Mouse (Mus musculus) forebrain, embryonic 15.5 days (tissue): ENCODE measurements at regions not wholly inside any gene's neighbourhood (a gene's known extent, or its start where the extent isn't known, plus 50 kb on each side); places are given as distances from the start of the nearest gene placed in this dataset.

Source experiments
- ATAC-seq: fragments of 200-750 bp; cut with Nextera tagmentation; replicated peaks from 2 replicates; pipeline ENCODE4 v1.8.0; 2017; ENCODE audit warnings: mild to moderate bottlenecking, moderate TSS enrichment, moderate library complexity
- H3K27ac ChIP-seq: fragments of 300-500 bp; sonication (generic); replicated peaks from 2 replicates; pipeline ENCODE4 v1.5.1; 2015; ENCODE audit warnings: mild to moderate bottlenecking, inconsistent platforms
- H3K27me3 ChIP-seq: fragments of 300-500 bp; sonication (generic); 2 replicates; pipeline ENCODE4 v1.6.1; 2015; ENCODE audit warnings: inconsistent platforms
- H3K36me3 ChIP-seq: fragments of 300-500 bp; sonication (generic); 2 replicates; pipeline ENCODE4 v1.6.1; 2015; ENCODE audit warnings: mild to moderate bottlenecking, inconsistent platforms
- H3K4me1 ChIP-seq: fragments of 300-500 bp; sonication (generic); 2 replicates; pipeline ENCODE4 v1.6.1; 2015; ENCODE audit warnings: inconsistent platforms
- H3K4me2 ChIP-seq: fragments of 300-500 bp; sonication (generic); replicated peaks from 2 replicates; pipeline ENCODE4 v1.6.1; 2015; ENCODE audit warnings: mild to moderate bottlenecking, inconsistent platforms
- H3K4me3 ChIP-seq: fragments of 300-500 bp; sonication (generic); 2 replicates; pipeline ENCODE4 v1.5.1; 2015; ENCODE audit warnings: mild to moderate bottlenecking, inconsistent platforms
- H3K9ac ChIP-seq: fragments of 300-500 bp; sonication (generic); replicated peaks from 2 replicates; pipeline ENCODE4 v1.6.1; 2015; ENCODE audit warnings: mild to moderate bottlenecking, inconsistent platforms
- H3K9me3 ChIP-seq: fragments of 300-500 bp; sonication (generic); 2 replicates; pipeline ENCODE4 v1.6.1; 2016; ENCODE audit warnings: inconsistent platforms
- WGBS: fragments of 180-500 bp; shearing (Covaris S2); methylation state at CpG from one replicate; pipeline ENCODE4 v1.1.7; 2015; ENCODE audit warnings: mixed read lengths; 5-methylcytosine and 5-hydroxymethylcytosine counted together

- Histone ChIP-seq H3K27ac (no peak overlapping the region), H3K27me3 (no peaks in the 10 kb centered on the region), H3K36me3 (no peaks in the 10 kb centered on the region), H3K4me2 (no peak overlapping the region), H3K9ac (no peak overlapping the region), H3K4me3 (no peak overlapping the region), H3K9me3 (no peaks in the 10 kb centered on the region), H3K4me1 (no peaks in the 10 kb centered on the region)
- 25% methylated on average over 4 of the region's 4 CpGs for WGBS
- no peak for ATAC-seq
Measured at GRCm38 (mm10) chr6:7120136-7120535, 164.3 kb downstream of the Sdhaf3 start.

GRCm38 (mm10) chr6:7133042-7133441 lies 177.2 kb downstream of the Sdhaf3 start:
- Histone ChIP-seq H3K9me3 (no peaks in the 10 kb centered on the region), H3K9ac (no peak overlapping the region), H3K27me3 (no peaks in the 10 kb centered on the region), H3K36me3 (no peaks in the 10 kb centered on the region), H3K4me2 (no peak overlapping the region), H3K4me1 (no peaks in the 10 kb centered on the region), H3K4me3 (no peak overlapping the region), H3K27ac (no peak overlapping the region)
- 98% methylated on average over 11 of the region's 11 CpGs for WGBS
- ATAC-seq = no peak

GRCm38 (mm10) chr6:7134062-7134461 lies 178.3 kb downstream of the Sdhaf3 start:
- H3K27ac ChIP-seq = no peak overlapping the region
- H3K4me3 ChIP-seq = no peak overlapping the region
- H3K9ac ChIP-seq = no peak overlapping the region
- H3K9me3 ChIP-seq = no peaks in the 10 kb centered on the region
- 87% methylated on average over 4 of the region's 4 CpGs for WGBS
- no peaks in the 10 kb centered on the region for H3K36me3 ChIP-seq
- no peak for ATAC-seq
- no peaks in the 10 kb centered on the region for H3K27me3 ChIP-seq
- H3K4me1 ChIP-seq = no peaks in the 10 kb centered on the region
- H3K4me2 ChIP-seq = no peak overlapping the region

DNA sequence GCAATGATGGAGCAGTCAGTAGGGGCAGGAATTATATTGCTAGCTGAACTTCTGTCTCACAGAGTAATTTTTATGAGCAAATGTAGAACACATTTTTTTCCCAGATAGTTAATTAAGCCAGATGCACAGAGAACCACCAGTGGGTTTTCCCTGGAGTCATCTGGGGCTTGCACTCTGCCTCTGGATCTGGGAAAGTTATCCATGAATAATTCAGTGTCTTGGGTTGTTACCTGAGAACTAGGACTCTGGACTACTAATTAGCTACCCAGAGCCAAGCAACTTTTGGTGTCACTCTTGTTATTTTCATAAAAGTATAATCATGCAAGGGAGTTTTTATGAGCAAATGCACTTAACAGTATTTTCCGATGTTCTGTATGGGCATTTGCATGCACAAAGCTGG lies 179.1 kb downstream of the Sdhaf3 start:
- Histone ChIP-seq H3K4me2 (no peak overlapping the region), H3K36me3 (no peaks in the 10 kb centered on the region), H3K4me3 (no peak overlapping the region), H3K9ac (no peak overlapping the region), H3K27me3 (no peaks in the 10 kb centered on the region), H3K27ac (no peak overlapping the region), H3K9me3 (no peaks in the 10 kb centered on the region), H3K4me1 (no peaks in the 10 kb centered on the region)
- WGBS = 96% methylated on average over 1 of the region's 1 CpGs
- ATAC-seq = no peak

DNA sequence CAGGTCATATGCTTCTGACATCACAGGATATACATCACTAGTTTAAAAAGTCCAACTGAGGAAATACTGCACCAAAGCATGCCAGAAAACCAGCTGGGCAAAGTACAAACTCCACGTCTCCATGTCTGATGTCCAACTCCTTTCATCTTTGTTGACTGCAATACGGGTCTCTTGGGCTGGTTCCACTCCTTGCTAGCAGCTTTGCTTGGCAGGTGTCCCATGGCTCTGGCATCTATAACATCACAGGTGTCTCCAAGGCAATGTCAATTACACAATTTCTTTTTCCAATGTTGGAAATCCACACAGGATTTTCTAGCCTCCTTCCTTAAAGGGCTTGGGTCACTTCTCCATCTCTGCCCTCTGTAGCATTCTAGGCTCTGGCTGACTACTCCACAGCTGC lies 225.9 kb downstream of the Sdhaf3 start:
- Histone ChIP-seq H3K9ac (no peak overlapping the region), H3K4me3 (no peak overlapping the region), H3K4me1 (no peaks in the 10 kb centered on the region), H3K9me3 (no peaks in the 10 kb centered on the region), H3K27me3 (no peaks in the 10 kb centered on the region), H3K36me3 (no peaks in the 10 kb centered on the region), H3K4me2 (no peak overlapping the region), H3K27ac (no peak overlapping the region)
- ATAC-seq = no peak
- WGBS = 76% methylated on average over 2 of the region's 2 CpGs

DNA sequence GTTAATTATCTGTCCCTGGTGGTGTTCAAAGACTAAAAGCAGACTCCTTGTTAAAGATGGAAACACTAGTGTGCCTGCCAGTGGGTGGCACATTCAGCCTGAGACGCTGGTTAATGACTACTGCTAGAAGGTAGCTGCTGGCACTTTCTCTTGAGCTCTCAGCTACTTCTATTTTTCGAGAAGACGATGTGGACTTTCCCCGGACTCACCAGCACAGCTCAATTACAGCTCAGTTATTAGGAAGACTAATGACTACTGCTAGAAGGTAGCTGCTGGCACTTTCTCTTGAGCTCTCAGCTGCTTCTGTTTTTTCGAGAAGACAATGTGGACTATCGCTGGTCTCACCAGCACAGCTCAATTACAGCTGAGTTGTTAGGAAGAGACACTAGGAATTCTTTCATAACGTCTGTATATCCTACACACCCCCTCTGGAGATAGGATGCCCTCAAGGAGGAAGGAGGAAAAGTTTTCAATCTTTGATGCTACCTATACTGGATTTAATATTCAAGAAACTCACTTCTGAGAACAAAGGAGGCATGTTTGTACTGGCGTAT lies 243.3 kb downstream of the Sdhaf3 start:
- no peak for ATAC-seq
- Histone ChIP-seq H3K36me3 (no peaks in the 10 kb centered on the region), H3K27ac (no peak overlapping the region), H3K9me3 (no peaks in the 10 kb centered on the region), H3K4me3 (no peak overlapping the region), H3K9ac (no peak overlapping the region), H3K4me1 (no peaks in the 10 kb centered on the region), H3K4me2 (no peak overlapping the region), H3K27me3 (no peaks in the 10 kb centered on the region)
- WGBS = 37% methylated on average over 8 of the region's 8 CpGs

GRCm38 (mm10) chr6:7215880-7216279 lies 260.1 kb downstream of the Sdhaf3 start:
- Histone ChIP-seq H3K4me2 (no peak overlapping the region), H3K4me3 (no peak overlapping the region), H3K27me3 (no peaks in the 10 kb centered on the region), H3K9ac (no peak overlapping the region), H3K36me3 (no peaks in the 10 kb centered on the region), H3K4me1 (no peaks in the 10 kb centered on the region), H3K9me3 (no peaks in the 10 kb centered on the region), H3K27ac (no peak overlapping the region)
- whole genome bisulfite sequencing = 53% methylated on average over 4 of the region's 4 CpGs
- peak; percentile 38; the same call in 1 of the 2 replicates for ATAC-seq

GRCm38 (mm10) chr6:7252286-7252685 lies 296.5 kb downstream of the Sdhaf3 start:
- H3K9me3 ChIP-seq = no peaks in the 10 kb centered on the region
- H3K27me3 ChIP-seq = no peaks in the 10 kb centered on the region
- H3K4me3 ChIP-seq = no peak overlapping the region
- H3K27ac ChIP-seq = no peak overlapping the region
- ATAC-seq = no peak
- no peak overlapping the region for H3K4me2 ChIP-seq
- no peaks in the 10 kb centered on the region for H3K4me1 ChIP-seq
- no peak overlapping the region for H3K9ac ChIP-seq
- WGBS = 78% methylated on average over 7 of the region's 7 CpGs
- no peaks in the 10 kb centered on the region for H3K36me3 ChIP-seq

DNA sequence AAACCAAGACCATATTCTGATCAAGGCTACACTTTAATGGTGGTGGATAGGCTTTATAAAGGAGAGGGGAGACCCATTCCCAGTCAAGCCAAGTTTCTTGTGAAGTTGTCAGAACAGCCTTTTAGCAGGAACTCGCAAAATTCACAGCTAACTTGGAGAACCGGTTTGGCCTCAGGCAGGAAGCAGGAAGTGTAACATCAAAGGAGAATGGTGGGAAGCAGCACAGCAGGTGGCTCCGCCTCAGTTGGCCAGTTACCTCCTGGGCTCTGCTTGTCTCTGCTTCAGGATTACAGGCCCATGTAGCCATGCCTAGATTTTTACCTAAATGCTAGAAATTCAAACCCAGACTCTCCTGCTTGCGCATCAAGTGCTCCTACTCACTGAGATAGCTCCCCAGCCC lies 277.2 kb upstream of the Tac1 start:
- H3K9ac ChIP-seq = no peak overlapping the region
- no peak overlapping the region for H3K4me3 ChIP-seq
- H3K27me3 ChIP-seq = no peaks in the 10 kb centered on the region
- WGBS = 56% methylated on average over 4 of the region's 4 CpGs
- no peak overlapping the region for H3K27ac ChIP-seq
- ATAC-seq = no peak
- no peaks in the 10 kb centered on the region for H3K4me1 ChIP-seq
- H3K4me2 ChIP-seq = no peak overlapping the region
- no peaks in the 10 kb centered on the region for H3K36me3 ChIP-seq
- H3K9me3 ChIP-seq = no peaks in the 10 kb centered on the region

DNA sequence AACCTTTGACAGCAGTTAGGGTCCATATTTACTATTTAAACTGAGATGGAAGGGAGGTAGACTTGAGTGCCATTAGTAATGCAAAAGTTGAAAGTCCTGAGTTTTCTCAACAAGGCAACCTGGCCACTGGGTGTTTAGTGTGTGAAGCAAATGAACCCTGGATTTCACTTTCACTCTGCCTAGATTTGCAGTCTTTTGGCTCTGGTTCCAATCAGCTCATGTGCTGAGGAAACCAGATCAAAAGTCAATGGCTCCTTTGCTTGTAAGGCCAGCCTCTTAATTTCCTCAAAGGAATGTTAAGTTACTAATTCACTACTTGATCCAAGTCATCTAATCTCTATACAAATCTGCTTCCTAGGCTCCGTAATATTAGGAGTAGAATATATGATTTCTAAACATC lies 247.7 kb upstream of the Tac1 start:
- H3K4me1 ChIP-seq = no peaks in the 10 kb centered on the region
- H3K27ac ChIP-seq = no peak overlapping the region
- WGBS = 97% methylated on average over 1 of the region's 1 CpGs
- H3K4me3 ChIP-seq = no peak overlapping the region
- H3K4me2 ChIP-seq = no peak overlapping the region
- H3K36me3 ChIP-seq = no peaks in the 10 kb centered on the region
- no peaks in the 10 kb centered on the region for H3K27me3 ChIP-seq
- ATAC-seq = no peak
- no peaks in the 10 kb centered on the region for H3K9me3 ChIP-seq
- no peak overlapping the region for H3K9ac ChIP-seq

DNA sequence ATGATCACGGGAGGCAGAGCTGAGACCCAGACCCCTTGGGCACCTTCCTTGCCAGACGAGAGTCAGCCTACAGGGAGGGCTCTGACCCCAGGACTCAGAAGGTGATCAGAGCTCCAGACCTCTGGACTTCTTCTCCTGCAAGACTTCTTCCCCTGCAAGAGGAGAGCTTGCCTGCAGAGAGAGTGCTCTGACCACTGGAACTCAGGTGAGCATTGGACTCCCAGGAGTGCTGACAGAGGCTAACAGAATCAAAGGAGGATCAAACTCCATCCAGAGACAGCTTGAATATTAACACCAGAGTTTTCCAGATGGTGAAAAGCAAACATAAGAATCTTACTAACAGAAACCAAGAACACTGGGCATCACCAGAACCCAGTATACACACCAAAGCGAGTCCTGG lies 241.2 kb upstream of the Tac1 start:
- no peaks in the 10 kb centered on the region for H3K9me3 ChIP-seq
- H3K27me3 ChIP-seq = no peaks in the 10 kb centered on the region
- no peak overlapping the region for H3K4me2 ChIP-seq
- ATAC-seq = no peak
- H3K27ac ChIP-seq = no peak overlapping the region
- 82% methylated on average over 3 of the region's 3 CpGs for WGBS
- no peak overlapping the region for H3K9ac ChIP-seq
- no peaks in the 10 kb centered on the region for H3K4me1 ChIP-seq
- no peaks in the 10 kb centered on the region for H3K36me3 ChIP-seq
- H3K4me3 ChIP-seq = no peak overlapping the region

- no peaks in the 10 kb centered on the region for H3K36me3 ChIP-seq
- ATAC-seq = no peak
Measured at GRCm38 (mm10) chr6:7326974-7327373, 227.7 kb upstream of the Tac1 start.

DNA sequence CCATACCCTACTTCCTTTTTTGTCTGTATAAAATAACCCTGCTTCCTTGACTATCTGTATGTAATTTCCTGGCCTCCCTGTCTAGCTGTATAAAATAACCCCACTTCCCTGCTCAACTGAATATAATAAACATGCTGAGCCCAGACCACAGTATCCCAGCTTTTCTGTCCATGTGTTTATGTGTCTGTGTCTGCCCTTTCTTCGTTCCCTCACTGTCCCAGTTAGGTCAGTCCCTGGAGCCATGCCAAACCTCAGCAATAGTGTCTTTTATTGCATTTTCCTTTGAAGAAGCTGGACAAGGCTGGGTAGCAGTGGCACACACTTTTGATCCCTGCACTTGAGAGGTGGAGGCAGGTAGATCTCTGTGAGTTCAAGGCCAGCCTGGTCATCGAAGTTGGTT lies 198.0 kb upstream of the Tac1 start:
- Histone ChIP-seq H3K4me3 (no peak overlapping the region), H3K4me2 (no peak overlapping the region), H3K36me3 (no peaks in the 10 kb centered on the region), H3K4me1 (no peaks in the 10 kb centered on the region), H3K9ac (no peak overlapping the region), H3K27ac (no peak overlapping the region), H3K27me3 (no peaks in the 10 kb centered on the region), H3K9me3 (no peaks in the 10 kb centered on the region)
- 59% methylated on average over 2 of the region's 2 CpGs for WGBS
- no peak for ATAC-seq

More at GRCm38 (mm10) chr6:7326974-7327373, 227.7 kb upstream of the Tac1 start:
- no peaks in the 10 kb centered on the region for H3K9me3 ChIP-seq
- 23% methylated on average over 4 of the region's 4 CpGs for WGBS
- no peaks in the 10 kb centered on the region for H3K4me1 ChIP-seq
- H3K27me3 ChIP-seq = no peaks in the 10 kb centered on the region
- no peak overlapping the region for H3K27ac ChIP-seq
- no peak overlapping the region for H3K4me3 ChIP-seq
- H3K4me2 ChIP-seq = no peak overlapping the region
- no peak overlapping the region for H3K9ac ChIP-seq
